Mouse (Mus musculus) layer of hippocampus, adult 18-20 months (tissue): Measurements from ENCODE around the gene Snx22. TPM values are rescaled to one million over a fixed set of nuclear protein-coding genes. Genes with fewer than 3 reads are reported as not detected.

ENCODE experiments used
- DNase-seq, 2 experiments: peaks; one replicate each; pipeline ENCODE4 v3.0.0; 2022; ENCODE audit warnings: low spot score in 2 of 2
- total RNA-seq, 2 experiments: library from RNA; stranded (reverse); gene quantifications; 2 replicates each; pipeline ENCODE4 v1.2.3; 2021

The Snx22 gene
- total RNA-seq, 2 experiments from 2014 or later, result 5.9 to 6.1 TPM

DNA sequence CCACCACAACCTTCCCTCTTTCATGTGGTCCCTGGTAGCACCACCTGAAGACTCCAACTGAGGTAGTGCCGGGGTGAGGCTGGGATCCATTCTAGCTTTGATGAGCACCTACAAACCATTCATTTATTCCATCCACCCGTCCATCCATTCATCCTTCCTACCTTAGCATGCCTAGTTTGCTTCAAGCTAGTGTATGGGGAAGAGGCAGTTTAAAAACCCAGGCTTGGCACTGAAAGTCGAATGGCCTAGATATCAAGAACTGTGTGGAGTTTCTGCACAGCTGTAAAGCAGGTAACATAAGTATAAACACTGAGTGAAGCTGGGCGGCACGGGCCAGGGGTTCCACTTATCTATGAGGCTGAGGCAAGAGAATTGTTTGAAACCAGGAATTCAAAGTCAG, 632 bp upstream of the Snx22 start:
- no peak for DNase-seq

DNA sequence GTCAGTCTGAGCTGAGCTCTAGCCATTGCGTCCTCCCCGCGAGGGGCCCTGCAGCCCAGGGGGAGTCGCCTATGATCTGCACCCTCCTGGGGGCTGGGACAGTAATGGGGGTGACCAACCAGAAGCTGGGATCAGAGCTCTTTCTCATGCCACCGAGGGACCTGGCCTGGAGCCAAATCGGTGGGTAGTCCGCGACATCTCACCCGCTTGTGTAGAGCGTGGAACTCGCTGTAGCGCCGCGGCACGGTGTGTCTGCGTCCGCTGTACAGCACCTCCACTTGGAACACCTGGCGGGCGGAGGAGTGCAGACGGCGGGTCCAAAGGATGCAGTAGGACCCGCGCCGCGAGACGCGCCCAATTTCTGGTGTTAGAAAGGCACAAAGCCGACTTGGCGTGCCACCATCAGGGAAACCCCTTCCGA, 538 bp downstream of the Snx22 start:
- no peak for DNase-seq

DNA sequence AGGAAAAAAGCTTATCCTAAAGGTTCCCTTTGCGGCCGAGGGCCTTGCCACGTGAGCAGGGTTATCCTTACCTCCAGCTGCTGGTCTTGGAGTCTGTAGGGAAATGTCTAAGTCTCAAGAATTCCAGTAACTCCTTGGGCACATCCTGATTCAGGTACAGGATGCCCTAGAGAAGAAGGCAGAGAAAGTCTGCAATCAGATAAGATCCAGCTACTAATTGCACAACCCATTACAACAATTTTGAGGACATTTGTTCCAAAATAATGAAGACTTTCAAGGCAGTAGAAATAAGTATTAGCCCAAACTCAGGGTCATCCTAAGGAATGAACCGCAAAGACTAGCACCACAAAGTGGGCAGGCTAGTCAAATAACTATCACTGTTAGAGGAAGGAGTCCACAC, 1.5 kb downstream of the Snx22 start:
- DNase-seq, result no peak

DNA sequence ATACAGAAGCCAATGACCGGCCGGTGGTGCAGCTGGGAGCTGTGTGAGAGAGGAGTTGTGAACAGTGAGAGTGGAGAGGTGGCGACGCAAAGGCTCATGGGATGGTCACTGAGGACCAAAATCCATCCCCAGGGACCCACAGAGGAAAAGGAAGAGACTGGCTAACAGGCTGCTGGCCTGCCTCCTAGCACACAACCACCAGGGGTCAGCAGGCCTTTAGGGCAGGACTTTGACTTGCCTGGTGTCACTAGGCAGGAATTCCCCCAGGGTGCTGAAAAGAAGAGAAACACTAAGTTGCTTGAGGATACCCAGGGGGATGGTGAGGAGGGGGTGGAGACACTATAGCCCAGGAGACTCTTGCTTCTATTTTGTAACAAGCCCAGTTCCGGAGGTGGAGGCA, 2.0 kb downstream of the Snx22 start:
- DNase-seq, result no peak

DNA sequence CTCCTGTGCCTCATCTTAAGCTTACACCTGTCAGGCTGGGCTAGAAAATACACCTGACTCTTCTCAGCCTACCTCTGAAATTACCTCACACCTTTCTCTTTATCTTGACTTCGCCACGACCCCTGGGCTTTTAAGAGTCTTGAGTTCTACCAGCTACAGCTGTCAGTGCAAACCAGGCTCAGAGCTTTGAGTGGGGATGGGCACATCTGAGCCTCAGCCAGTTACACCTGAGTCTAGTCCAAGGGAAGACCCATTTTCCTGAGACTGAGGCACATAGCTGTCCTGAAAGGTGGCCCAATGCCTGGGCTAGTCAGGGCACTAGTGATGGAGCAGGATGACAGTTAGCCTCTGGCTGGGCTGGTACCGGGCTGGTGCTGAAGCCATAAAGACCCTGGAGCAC, 2.7 kb downstream of the Snx22 start:
- DNase-seq, result no peak

DNA sequence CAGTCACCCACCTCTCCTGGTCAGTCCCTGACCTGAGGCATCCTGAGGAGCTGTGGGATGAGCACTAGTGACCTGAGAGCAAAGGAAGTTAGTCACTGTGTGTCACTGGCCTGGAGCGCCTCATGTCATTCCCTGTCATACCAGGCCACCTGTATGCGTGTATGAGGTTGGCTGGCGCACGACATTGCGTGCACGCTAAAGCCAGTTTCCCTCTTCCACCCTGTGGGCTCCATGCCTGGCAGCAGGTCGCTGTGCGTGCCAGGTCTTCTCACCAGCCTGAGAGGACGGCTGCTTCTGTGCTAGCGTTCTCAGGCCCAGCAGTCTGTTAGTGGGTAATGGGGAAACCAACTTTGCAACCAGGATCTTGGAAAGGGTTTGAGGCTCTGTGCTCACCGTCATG, 5.2 kb downstream of the Snx22 start:
- DNase-seq, result no peak

DNA sequence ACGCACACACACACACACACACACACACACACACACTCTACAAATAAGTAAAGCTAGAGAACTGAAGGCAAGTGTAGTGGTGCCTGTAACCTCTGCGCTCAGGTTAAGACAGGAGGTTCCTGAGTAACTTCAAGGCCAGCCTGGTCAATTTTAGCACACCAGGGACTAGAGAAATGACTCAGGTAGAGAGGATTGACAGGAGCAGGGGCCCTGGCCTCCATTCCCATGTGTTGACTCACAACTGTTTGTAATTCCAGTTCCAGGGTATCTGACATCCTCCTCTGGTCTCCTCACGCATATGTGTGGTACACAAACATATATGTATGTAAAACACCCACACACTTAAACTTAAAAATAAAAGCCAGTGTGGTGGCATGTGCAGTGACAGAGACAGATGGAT, 6.1 kb downstream of the Snx22 start:
- DNase-seq, result no peak

DNA sequence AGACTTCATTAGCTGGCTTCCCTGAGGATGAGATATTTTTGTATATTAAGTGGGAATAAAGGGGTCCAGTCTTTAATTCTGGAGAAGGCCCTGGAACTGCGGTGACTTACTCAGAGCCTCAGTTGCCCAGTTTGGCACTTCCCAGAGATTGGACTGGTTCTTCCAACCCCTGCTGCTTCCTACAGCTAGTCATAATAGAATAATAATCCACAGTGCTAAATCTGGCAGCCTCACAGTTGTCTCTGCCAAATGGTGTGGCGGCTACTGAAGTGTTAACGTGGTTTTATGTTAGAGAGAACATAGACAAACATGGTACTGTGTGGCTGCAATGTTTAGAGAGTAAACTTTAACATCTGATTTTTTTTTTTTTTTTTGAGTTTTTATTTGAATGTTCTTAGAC, 7.9 kb downstream of the Snx22 start:
- DNase-seq, result no peak

DNA sequence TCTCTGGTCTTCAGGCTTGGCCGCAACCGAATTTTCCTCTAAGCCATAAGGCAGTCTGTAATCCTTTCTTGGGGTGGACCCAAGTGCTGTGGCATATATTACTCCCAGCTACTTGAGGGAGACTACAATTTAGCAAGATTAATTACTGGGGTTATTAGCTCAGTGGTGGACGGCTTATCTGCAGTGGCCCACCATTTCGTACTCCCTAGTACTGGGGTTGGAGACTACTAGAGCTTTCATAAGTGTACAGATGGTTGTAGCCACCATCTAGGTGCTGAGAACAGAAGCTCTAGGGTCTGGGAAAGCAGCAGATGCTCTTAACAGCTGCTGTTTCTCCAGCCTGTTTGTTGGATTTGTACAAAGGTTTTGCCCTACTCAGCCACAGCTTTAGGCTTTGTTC, 8.5 kb downstream of the Snx22 start:
- no peak for DNase-seq

DNA sequence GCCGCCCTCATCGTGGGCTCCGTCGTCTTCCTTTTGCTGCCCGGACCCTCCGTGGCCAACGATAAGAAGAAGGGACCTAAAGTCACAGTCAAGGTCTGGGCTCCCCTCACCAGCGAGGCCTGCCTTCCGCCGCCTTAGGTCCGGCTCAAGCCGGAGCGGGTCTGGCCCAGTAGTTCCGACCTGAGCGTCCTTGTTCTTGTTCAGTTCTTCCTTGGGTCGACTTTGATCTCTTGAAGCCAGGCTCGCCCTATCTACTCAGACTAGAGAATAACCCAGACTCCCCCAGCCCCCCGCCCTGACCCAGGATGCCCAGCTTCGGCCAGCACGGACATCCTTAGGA, 9.2 kb downstream of the Snx22 start:
- no peak for DNase-seq

DNA sequence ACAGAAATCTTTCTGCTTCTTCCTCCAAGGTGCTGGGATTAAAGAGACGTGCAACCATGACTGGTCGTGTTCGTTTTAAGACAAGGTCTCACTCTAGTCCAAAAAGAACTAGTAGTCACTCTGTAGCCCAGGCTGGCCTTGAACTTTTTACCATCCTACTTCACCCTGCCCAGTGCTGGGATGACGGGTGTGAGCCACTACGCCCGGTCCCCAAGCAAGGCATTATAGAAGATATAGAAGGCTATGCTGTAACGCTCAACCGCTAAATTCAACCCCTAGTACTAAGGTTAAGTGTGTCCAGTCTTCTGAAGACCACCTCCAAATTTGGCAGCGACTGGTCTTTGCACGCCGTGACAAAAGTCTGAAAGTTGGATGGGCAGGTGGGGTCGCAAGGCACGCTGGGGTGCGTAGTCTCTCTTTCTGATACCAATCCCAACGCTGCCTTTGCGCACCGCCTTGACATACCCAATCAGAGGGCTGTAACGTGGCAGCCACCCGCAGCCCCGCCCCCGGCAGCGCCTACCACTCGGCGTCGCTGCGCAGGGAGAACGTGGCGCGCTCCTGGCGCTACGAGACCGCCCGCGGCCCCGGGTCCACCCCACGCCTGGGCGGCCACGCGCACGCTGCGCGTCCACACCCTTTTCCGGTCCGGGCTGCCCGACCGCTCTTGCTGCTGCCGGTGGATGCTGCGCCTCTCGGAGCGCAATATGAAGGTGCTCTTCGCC, 9.8 kb downstream of the Snx22 start, which contains the start of gene Ppib:
Gene Ppib (plus strand): TSS at position 640 of the 725 bp plus-strand sequence.
- peak; percentile 98 to 99 for DNase-seq

DNA sequence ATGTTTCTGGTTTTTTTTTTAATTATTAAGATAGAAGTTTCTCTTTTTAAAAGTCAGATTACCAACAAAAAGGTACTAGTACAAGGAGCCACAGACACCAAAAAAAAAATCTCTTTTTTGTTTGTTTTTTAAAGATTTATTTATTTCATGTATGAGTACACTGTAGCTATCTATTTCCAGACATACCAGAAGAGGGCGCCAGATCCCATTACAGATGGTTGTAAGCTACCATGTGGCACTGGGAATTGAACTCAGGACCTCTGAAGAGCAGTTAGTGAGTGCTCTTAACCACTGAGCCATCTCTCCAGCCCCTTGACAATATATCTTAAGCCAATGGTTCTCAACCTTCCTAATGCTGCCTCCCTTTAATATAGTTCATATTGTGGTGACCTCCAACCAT, 15.9 kb downstream of the Snx22 start:
- DNase-seq, result no peak

DNA sequence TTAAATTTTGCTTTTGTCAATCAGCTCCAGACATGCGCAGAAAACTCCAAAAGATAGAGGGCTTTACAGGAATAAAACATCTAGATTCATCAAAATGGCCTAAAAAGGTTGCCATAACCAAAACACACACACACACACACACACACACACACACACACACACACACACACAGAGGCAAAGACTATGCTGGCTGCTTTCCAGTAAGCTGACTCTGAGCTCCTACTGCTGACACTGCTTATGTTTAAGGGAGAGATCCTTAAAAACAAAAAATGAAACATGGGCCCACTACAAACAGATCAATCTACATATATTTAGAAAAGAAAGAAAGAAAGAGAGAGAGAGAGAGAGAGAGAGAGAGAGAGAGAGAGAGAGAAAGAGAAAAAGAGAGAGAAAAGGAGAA, 16.8 kb downstream of the Snx22 start:
- DNase-seq, result no peak

DNA sequence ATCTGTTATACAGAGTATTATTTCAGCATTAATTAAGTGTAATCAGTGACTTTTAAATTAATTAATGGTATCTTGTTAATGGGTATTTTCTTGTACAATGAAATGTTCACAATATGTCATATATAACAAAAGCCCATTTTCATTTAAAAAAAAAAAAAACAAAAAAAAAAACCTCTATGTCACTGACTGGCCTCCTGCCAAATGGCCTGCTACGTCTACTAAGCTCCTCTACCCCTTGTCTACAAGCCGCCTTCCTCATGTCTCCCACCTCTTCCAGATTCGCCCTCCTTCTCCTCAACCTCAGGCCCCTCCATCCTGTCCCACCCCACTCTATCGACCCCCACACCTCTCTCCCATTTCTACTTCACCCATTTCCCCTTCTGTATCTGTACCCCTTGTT, 18.0 kb downstream of the Snx22 start:
- DNase-seq, result no peak

DNA sequence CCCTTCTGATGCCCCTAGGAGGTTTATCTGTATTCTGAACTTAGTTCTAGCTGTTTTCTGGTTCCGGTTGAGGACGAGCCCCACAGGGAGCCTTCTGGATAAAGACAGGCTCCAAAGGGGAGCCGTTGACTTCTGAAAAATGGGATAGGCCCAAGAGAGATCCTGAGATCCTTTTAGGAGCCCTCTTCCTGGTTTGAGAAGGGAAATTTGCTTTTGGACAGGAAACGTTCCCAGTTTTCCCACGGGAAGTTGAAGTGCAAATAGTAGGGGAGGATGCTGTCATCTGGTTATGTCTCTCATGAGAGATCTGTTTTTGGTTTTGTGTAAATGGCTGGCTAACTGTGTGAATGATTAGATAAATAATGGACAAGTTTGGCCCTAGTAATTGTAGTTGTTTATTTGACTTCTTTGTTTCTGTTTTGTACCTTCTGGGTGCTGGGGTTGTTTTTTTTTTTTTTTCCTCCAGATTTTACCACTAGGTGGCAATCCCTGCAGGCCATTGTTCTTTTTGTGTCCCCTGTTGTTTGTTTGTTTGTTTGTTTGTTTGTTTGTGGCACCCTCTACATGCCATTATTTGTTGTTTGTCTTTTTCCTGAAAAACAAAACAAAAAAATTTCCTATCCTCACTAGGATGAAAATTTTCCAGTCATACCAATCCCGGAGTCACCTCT, 19.5 kb downstream of the Snx22 start:
- DNase-seq, result no peak

DNA sequence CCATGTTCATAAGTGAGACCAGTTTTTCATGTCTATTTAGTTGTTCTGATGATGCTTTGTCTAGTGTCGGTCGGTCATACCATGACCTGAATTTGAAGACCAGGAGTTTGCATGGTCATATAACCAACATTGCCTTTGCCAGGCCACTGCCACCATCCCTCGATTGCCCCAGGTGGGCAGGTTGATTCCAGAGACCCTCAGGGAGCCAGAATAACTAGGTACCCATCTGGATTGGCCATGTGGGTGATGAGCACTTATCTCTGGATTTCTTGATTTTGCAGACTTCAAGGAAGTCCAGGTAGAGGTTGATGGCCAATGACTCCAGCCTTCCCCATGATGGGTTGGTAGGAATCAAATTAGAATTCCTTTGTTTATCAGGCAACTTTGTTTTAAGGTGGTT, 26.3 kb downstream of the Snx22 start:
- DNase-seq, result no peak

DNA sequence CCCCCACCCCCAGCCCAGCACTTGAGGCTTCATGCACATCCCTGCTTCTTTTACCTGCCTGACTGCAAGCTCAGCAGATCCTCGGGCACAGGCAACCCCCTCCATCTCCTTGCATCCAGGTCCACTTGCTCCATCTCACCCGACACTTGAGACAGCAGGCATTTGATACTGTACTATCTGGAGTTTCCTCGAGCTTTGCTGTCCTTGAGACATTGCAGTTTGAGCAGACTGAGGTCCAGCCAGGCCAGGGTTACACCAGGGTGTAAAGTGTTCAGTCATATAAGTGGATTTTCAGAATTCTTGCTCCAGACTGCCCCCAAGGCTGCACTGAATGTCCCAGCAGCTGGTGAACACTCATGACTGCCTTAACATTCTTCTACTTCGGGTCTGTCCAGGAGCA, 27.2 kb downstream of the Snx22 start:
- DNase-seq, result no peak

DNA sequence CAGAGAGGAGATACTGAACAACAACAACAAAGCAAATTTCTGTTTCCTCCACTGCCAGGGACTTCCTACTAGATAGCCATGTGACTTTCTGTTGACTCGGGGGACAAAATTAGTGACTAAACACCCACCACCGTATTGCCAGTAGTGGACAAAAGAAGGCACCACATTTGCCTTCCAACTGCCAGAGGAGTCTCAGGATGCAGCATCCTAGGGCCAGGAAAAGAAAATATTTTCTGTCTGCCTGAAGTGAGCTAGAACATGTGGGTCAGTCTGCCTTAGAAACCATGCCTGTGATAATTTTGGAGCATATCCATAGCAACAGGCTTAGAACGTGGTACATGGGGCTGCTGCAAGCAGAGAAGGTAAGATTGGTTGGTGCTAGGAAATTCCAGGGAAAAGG, 28.7 kb downstream of the Snx22 start:
- peak in 1 of 2 experiments; percentile 57 for DNase-seq

DNA sequence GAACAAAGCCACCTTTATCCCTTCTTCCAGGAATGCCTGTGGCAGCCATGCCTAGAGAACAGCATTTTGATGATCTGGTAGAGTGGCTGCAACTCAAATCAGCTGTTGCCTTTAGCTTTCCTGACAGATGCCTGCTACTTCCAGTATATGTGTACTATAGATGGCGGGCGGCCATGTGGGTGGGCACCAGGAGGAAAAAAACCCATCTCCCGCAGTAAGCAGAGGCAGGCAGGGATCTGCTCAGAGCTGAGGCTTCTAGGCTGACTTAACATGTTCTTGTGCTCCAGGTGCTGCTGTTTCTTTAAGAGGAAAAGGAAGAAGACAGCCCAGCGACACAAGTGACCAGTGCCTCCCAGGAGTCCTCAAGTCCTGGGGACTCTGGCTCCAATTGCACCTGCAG, 30.2 kb downstream of the Snx22 start:
- peak in 1 of 2 experiments; percentile 46 for DNase-seq

DNA sequence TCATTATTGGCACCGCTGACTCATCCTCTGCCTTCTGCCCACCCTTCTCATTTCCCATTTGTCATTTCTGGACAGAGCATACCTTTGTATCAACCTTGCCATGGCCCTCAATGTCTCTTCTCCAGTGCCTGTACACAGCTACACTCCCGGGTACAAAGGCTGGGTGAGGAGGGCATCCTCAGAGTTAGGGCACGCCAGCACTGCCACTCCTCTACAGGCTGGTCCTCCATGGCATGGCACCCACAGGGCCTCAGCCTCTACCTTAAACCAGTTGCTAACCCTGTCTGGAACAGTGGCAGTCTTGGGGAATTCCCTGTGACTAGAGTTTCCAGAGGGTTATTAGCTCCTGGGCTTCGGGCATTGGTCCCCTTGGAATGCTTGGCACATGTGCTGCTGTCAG, 30.9 kb downstream of the Snx22 start:
- DNase-seq, result peak in 1 of 2 experiments; percentile 29

DNA sequence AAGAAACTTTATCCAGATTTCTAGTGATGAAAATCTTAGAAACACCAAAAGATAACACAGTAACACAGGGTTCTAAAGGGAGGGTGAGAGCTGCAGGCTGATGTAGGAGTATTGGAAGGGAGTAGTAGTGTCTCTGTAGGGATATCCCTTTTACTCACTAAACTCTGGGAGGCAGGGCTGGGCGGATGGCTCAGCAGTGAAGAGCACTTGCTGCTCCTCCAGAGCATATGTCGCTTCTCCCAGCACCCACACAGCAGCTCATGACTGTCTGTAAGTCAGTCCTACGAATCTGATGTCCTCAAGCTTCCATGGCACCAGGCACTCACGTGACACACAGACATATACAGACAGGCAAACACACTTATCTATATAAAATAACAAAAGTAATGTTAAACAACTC, 31.4 kb downstream of the Snx22 start:
- peak; percentile 61 to 82 for DNase-seq

DNA sequence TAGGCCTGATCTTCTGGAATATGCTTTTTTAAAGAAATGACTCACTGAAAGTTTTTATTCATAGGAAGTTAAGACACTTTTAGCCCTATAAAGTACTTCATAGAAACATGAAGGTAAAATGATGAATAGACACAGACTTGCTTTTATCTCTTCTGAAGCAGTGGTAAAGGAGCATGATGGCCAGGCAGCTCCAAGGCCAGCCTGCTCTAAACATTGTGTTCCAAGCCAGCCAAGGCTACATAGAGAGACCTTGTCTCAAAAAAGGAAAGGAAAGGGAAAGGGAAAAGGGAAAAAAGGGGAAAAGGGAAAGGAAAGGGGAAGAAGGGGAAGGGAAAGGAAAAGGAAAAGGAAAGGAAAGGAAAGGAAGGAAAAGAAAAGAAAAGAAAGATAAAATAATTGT, 48.9 kb downstream of the Snx22 start:
- DNase-seq, result no peak
